Mouse (Mus musculus) kidney, embryonic 14.5 days (tissue): ENCODE data around the gene Tert. TPM values are rescaled to one million over a fixed set of nuclear protein-coding genes. Genes with fewer than 3 reads are reported as not detected.

Source experiments
- ATAC-seq: fragments of 200-750 bp; cut with Nextera tagmentation; 2 replicates; pipeline ENCODE4 v1.8.0; 2017; ENCODE audit warnings: moderate number of reproducible peaks, mild to moderate bottlenecking, moderate TSS enrichment, moderate library complexity; ENCODE audit not compliant: low FRiP score, low TSS enrichment
- H3K27ac ChIP-seq: fragments of 300-500 bp; sonication (generic); 2 replicates; pipeline ENCODE4 v1.5.1; 2014; ENCODE audit warnings: low read depth, mild to moderate bottlenecking, low read length, moderate library complexity, mixed read lengths
- H3K27me3 ChIP-seq: fragments of 300-500 bp; sonication (generic); 2 replicates; pipeline ENCODE4 v1.6.1; 2014; ENCODE audit warnings: mild to moderate bottlenecking, low read length; ENCODE audit not compliant: control insufficient read depth, insufficient read depth
- H3K36me3 ChIP-seq: fragments of 300-500 bp; sonication (generic); 2 replicates; pipeline ENCODE4 v1.6.1; 2014; ENCODE audit warnings: low read length, mixed read lengths; ENCODE audit not compliant: control insufficient read depth, insufficient read depth
- H3K4me1 ChIP-seq: fragments of 300-500 bp; sonication (generic); 2 replicates; pipeline ENCODE4 v1.6.1; 2014; ENCODE audit warnings: low read length, mixed read lengths; ENCODE audit not compliant: control insufficient read depth, insufficient read depth
- H3K4me2 ChIP-seq: fragments of 300-500 bp; sonication (generic); replicated peaks from 2 replicates; pipeline ENCODE4 v1.6.1; 2014; ENCODE audit warnings: low read depth, mild to moderate bottlenecking, low read length
- H3K4me3 ChIP-seq: fragments of 300-500 bp; sonication (generic); 2 replicates; pipeline ENCODE4 v1.5.1; 2014; ENCODE audit warnings: mild to moderate bottlenecking, low read length
- H3K9ac ChIP-seq: fragments of 300-500 bp; sonication (generic); 2 replicates; pipeline ENCODE4 v1.6.1; 2014; ENCODE audit warnings: low read depth, mild to moderate bottlenecking, low read length, moderate library complexity
- H3K9me3 ChIP-seq: fragments of 300-500 bp; sonication (generic); 2 replicates; pipeline ENCODE4 v1.6.1; 2016; ENCODE audit warnings: low read length; ENCODE audit not compliant: control insufficient read depth
- WGBS: fragments of 180-500 bp; shearing (Covaris S2); extraction: QIAGEN DNeasy Blood & Tissue Kit; methylation state at CpG from one replicate; pipeline ENCODE4 v1.1.7; 2014; 5-methylcytosine and 5-hydroxymethylcytosine counted together
- polyA plus RNA-seq: library from polyadenylated mRNA; unstranded; fragments of >200 nt; fragmentation: Nextera tagmentation; extraction: Ambion mirVana; gene quantifications from 2 replicates; pipeline ENCODE4 v1.2.1, GENCODE M21; 2014

Tert gene
- 5.2 and 7.9 TPM in 2 replicates for polyA plus RNA-seq

DNA sequence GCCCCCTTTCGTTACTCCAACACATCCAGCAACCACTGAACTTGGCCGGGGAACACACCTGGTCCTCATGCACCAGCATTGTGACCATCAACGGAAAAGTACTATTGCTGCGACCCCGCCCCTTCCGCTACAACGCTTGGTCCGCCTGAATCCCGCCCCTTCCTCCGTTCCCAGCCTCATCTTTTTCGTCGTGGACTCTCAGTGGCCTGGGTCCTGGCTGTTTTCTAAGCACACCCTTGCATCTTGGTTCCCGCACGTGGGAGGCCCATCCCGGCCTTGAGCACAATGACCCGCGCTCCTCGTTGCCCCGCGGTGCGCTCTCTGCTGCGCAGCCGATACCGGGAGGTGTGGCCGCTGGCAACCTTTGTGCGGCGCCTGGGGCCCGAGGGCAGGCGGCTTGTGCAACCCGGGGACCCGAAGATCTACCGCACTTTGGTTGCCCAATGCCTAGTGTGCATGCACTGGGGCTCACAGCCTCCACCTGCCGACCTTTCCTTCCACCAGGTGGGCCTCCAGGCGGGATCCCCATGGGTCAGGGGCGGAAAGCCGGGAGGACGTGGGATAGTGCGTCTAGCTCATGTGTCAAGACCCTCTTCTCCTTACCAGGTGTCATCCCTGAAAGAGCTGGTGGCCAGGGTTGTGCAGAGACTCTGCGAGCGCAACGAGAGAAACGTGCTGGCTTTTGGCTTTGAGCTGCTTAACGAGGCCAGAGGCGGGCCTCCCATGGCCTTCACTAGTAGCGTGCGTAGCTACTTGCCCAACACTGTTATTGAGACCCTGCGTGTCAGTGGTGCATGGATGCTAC lies at the start of gene Tert:
TSS of gene Tert (plus strand) at position 167 of the 805 bp plus-strand sequence.
- Histone ChIP-seq H3K27ac (no peak within 1 kb of the TSS), H3K4me1 (0 out of 2 replicates have a peak, but pooled peaks cover 10% of the 10 kb centered on the region), H3K9me3 (no peaks in the 10 kb centered on the region), H3K9ac (peak within 1 kb of the TSS; percentile 73), H3K27me3 (no peaks in the 10 kb centered on the region), H3K4me2 (peak within 1 kb of the TSS; percentile 85), H3K4me3 (peak within 1 kb of the TSS; percentile 69), H3K36me3 (peaks cover 3% of the 10 kb centered on the region; the same call in 1 of the 2 replicates)
- ATAC-seq: peak; percentile 88
- WGBS: 9% methylated on average over 47 of the region's 47 CpGs

DNA sequence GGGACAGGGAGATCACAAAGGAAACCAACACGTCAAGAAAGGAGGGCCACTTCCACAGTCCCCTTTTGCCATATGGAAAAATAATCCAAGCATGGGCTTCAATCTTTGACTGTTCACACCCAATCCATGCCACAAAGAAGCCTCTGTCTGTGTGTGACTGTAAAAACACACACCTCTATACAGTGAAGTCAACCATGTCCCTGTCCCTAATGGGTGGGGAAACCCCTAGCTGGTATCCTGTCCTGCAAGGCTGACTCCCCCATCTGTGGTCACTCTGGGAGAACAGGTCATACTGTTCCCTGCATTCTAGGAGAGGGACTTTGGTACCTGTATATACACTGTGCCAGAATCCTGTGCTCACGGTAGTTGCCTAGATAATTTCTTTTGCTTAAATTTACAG lies 49.4 kb upstream of the Tert start:
- Histone ChIP-seq H3K4me3 (no peak overlapping the region), H3K27me3 (no peaks in the 10 kb centered on the region), H3K36me3 (no peaks in the 10 kb centered on the region), H3K4me2 (no peak overlapping the region), H3K4me1 (no peaks in the 10 kb centered on the region), H3K9me3 (no peaks in the 10 kb centered on the region), H3K9ac (no peak overlapping the region), H3K27ac (no peak overlapping the region)
- WGBS: 45% methylated on average over 2 of the region's 2 CpGs
- peak; percentile 68; the same call in 1 of the 2 replicates for ATAC-seq

GRCm38 (mm10) chr13:73591488-73591887 lies 35.2 kb upstream of the Tert start:
- WGBS: 87% methylated on average over 3 of the region's 3 CpGs
- Histone ChIP-seq H3K9ac (no peak overlapping the region), H3K4me3 (no peak overlapping the region), H3K4me2 (no peak overlapping the region), H3K4me1 (no peaks in the 10 kb centered on the region), H3K36me3 (no peaks in the 10 kb centered on the region), H3K27ac (no peak overlapping the region), H3K27me3 (peaks cover 4% of the 10 kb centered on the region; the same call in 1 of the 2 replicates), H3K9me3 (no peaks in the 10 kb centered on the region)
- no peak for ATAC-seq

- WGBS: 59% methylated on average over 2 of the region's 2 CpGs
- no peak overlapping the region for H3K4me2 ChIP-seq
- H3K27ac ChIP-seq: no peak overlapping the region
- no peaks in the 10 kb centered on the region for H3K36me3 ChIP-seq
- H3K4me3 ChIP-seq: no peak overlapping the region
- ATAC-seq: no peak
- peaks cover 9% of the 10 kb centered on the region; the same call in 1 of the 2 replicates for H3K27me3 ChIP-seq
- H3K9ac ChIP-seq: no peak overlapping the region
- H3K9me3 ChIP-seq: no peaks in the 10 kb centered on the region
- no peaks in the 10 kb centered on the region for H3K4me1 ChIP-seq
These were observed 34.2 kb upstream of the Tert start for GRCm38 (mm10) chr13:73592546-73592945.

DNA sequence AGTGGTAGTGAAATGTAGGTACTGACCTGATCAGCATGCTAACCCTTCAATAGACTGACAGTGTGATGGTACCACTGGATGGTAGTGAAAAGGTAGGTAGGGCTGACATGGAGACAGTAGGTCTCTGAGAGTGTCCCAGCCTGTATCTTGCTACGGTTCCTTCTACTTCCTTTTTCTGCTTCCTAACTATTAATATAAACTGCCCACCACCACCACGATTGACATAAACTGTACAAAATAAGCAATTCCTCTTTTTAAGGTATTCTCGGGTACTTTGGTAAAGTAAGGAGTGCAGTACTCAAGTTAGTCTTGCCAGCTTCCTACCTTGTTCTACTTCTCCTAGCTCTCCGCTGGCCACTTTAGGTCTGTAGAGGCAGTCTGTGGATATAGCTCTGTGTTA lies 30.4 kb upstream of the Tert start:
- no peak for ATAC-seq
- 81% methylated on average over 4 of the region's 4 CpGs for WGBS
- Histone ChIP-seq H3K36me3 (no peaks in the 10 kb centered on the region), H3K27ac (no peak overlapping the region), H3K4me3 (no peak overlapping the region), H3K9ac (no peak overlapping the region), H3K4me2 (no peak overlapping the region), H3K4me1 (no peaks in the 10 kb centered on the region), H3K27me3 (peaks cover 5% of the 10 kb centered on the region; the same call in 1 of the 2 replicates), H3K9me3 (no peaks in the 10 kb centered on the region)

- Histone ChIP-seq H3K4me3 (no peak overlapping the region), H3K9ac (no peak overlapping the region), H3K4me1 (peaks cover 11% of the 10 kb centered on the region), H3K27me3 (peaks cover 5% of the 10 kb centered on the region; the same call in 1 of the 2 replicates), H3K4me2 (no peak overlapping the region), H3K27ac (no peak overlapping the region), H3K9me3 (no peaks in the 10 kb centered on the region), H3K36me3 (no peaks in the 10 kb centered on the region)
- no peak for ATAC-seq
- 76% methylated on average over 4 of the region's 4 CpGs for WGBS
These were observed 26.5 kb upstream of the Tert start for GRCm38 (mm10) chr13:73600217-73600616.

DNA sequence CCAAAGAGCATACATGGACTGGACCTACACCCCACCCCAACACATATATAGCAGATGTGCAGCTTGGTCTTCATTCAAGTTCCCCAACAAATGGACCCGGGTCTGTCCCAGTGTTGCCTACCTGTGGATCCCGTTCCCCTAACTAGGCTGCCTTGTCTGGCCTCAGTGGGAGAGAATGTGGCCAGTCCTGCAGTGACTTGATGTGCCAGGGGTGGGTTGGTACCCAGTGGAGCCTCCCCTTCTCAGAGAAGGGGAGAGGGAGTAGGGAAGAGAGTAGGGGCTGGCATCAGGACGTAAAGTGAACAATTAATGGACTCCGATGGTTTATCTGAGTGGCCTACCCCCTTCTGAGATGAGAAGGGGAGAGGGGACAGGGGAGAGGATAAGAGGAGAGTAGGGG lies 23.7 kb upstream of the Tert start:
- peaks cover 25% of the 10 kb centered on the region for H3K36me3 ChIP-seq
- H3K4me2 ChIP-seq: peak overlapping the region; percentile 93
- no peak overlapping the region for H3K27ac ChIP-seq
- peak overlapping the region; percentile 57 for H3K4me3 ChIP-seq
- H3K4me1 ChIP-seq: peaks cover 13% of the 10 kb centered on the region
- WGBS: 45% methylated on average over 4 of the region's 4 CpGs
- 0 out of 2 replicates have a peak, but pooled peaks have one; percentile 10 for ATAC-seq
- H3K27me3 ChIP-seq: no peaks in the 10 kb centered on the region
- peak overlapping the region; percentile 87 for H3K9ac ChIP-seq
- H3K9me3 ChIP-seq: no peaks in the 10 kb centered on the region

- ATAC-seq: peak; percentile 98
- Histone ChIP-seq H3K4me1 (peaks cover 13% of the 10 kb centered on the region), H3K9me3 (no peaks in the 10 kb centered on the region), H3K36me3 (peaks cover 29% of the 10 kb centered on the region), H3K4me2 (peak within 1 kb of the TSS; percentile 93), H3K9ac (peak within 1 kb of the TSS; percentile 87), H3K27me3 (no peaks in the 10 kb centered on the region), H3K4me3 (peak within 1 kb of the TSS; percentile 57), H3K27ac (peak within 1 kb of the TSS; percentile 55; the same call in 1 of the 2 replicates)
- WGBS: 1% methylated on average over 48 of the region's 53 CpGs
These were observed 23.1 kb upstream of the Tert start, which contains the start of gene Clptm1l for GRCm38 (mm10) chr13:73603522-73604155. Gene Clptm1l, plus strand, starts transcription at chr13:73604006.
